Mouse (Mus musculus): ENCODE measurements around the gene Ttc16. TPM values are rescaled to one million over a fixed set of nuclear protein-coding genes. Genes with fewer than 3 reads are reported as not detected.
A peak's percentile ranks its signal among the peaks of the same experiment; 100 is the strongest.

Gene Ttc16
- total RNA-seq (2021) = under 1 TPM; 0.69 to 0.82 TPM
- long read RNA-seq, experiment 1, partial matches to known transcripts = 0 of 1 reads
- long read RNA-seq, experiment 1, other reads (novel, unspliced or antisense) = 1 of 1 reads
- long read RNA-seq, experiment 2, partial matches to known transcripts = 0 of 3 reads
- long read RNA-seq, experiment 2, other reads (novel, unspliced or antisense) = 3 of 3 reads

- H3K27ac ChIP-seq = peak within 1 kb of the TSS; percentile 92
- peak within 1 kb of the TSS; percentile 76 for H3K4me3 ChIP-seq
- DNase-seq (ENCODE audit: low spot score in 2 of 2) = peak; percentile 97
- no peak for TF ChIP-seq CTCF (conservative IDR thresholded peaks at IDR 0.05)
Observed at GRCm38 (mm10) chr2:32775359-32776074, at the start of gene Ttc16, which contains the start of gene Ptrh1. Ttc16 (minus strand) TSS chr2:32775633. Ptrh1 (plus strand) TSS chr2:32775786.

GRCm38 (mm10) chr2:32824778-32825177, 49.3 kb upstream of the Ttc16 start:
- DNase-seq (ENCODE audit: low spot score in 2 of 2) = no peak
- Histone ChIP-seq H3K27ac (no peak overlapping the region), H3K4me3 (no peak overlapping the region)
- TF ChIP-seq CTCF (conservative IDR thresholded peaks at IDR 0.05) = no peak

GRCm38 (mm10) chr2:32824181-32824580, 48.7 kb upstream of the Ttc16 start:
- no peak for TF ChIP-seq CTCF (conservative IDR thresholded peaks at IDR 0.05)

DNA sequence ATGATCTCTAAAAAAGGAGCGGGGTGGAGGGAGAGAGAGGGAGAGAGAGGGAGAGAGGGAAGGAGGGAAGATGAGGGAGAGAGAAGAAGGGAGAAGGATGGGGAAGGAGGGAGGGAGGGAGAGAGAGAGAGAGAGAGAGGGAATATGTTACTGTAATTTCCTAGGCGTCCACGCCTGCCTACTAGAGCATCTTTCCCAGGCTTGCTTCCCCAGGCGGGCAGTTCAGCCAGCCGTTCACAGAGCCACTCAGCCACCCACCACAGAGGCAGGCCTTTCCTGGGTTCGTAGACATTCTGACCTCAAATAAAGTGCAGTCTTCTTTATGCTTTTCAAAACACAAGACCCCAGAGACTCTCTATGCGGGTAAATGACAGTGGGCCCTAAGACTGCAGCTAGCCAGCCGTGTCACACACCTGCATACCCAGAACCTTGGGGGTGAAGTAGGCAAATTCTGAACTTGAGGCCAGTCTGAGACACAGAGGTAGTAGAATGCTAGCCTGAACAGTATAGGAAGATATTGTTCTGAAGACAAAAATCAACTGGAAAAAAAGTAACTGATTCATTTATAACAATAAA, 48.2 kb upstream of the Ttc16 start:
- H3K27ac ChIP-seq = peak overlapping the region; percentile 1; the same call in 1 of the 2 replicates
- DNase-seq (ENCODE audit: low spot score in 2 of 2) = no peak
- no peak for TF ChIP-seq CTCF (conservative IDR thresholded peaks at IDR 0.05)
- no peak overlapping the region for H3K4me3 ChIP-seq

More at GRCm38 (mm10) chr2:32824181-32824580, 48.7 kb upstream of the Ttc16 start:
- no peak overlapping the region for H3K4me3 ChIP-seq
- H3K27ac ChIP-seq = peak overlapping the region; percentile 1; the same call in 1 of the 2 replicates
- no peak for DNase-seq (ENCODE audit: low spot score in 2 of 2)

- TF ChIP-seq CTCF (conservative IDR thresholded peaks at IDR 0.05) = no peak
- DNase-seq (ENCODE audit: low spot score in 2 of 2) = no peak
- Histone ChIP-seq H3K4me3 (no peak overlapping the region), H3K27ac (peak overlapping the region; percentile 14; the same call in 1 of the 2 replicates)
Observed at GRCm38 (mm10) chr2:32823153-32823552, 47.7 kb upstream of the Ttc16 start.

DNA sequence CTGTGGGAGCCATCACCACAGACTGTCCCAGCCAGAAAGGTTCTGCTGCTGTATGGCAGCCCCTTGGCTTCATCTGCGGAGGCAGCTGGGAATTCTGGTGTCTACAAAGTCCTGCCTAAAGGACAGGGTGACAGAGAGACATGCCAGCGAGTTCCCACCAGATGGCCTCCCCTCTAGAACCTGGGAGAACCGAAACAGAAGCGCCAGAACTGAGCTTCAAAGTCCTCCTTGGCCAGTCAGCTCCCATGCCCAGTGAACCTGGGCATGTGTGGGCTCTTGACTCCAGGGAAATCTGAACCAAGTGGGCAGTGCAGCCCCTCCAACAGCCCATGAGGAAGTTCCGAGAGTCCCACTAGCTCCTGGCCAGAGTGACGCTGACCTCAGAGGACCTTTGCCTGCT, 47.2 kb upstream of the Ttc16 start:
- DNase-seq (ENCODE audit: low spot score in 2 of 2) = no peak
- no peak for TF ChIP-seq CTCF (conservative IDR thresholded peaks at IDR 0.05)
- peak overlapping the region; percentile 14; the same call in 1 of the 2 replicates for H3K27ac ChIP-seq
- no peak overlapping the region for H3K4me3 ChIP-seq

GRCm38 (mm10) chr2:32821041-32821802, 45.8 kb upstream of the Ttc16 start:
- peak; percentile 77 for TF ChIP-seq CTCF (conservative IDR thresholded peaks at IDR 0.05)
- Histone ChIP-seq H3K4me3 (no peak overlapping the region), H3K27ac (no peak overlapping the region)
- DNase-seq (ENCODE audit: low spot score in 2 of 2) = no peak

DNA sequence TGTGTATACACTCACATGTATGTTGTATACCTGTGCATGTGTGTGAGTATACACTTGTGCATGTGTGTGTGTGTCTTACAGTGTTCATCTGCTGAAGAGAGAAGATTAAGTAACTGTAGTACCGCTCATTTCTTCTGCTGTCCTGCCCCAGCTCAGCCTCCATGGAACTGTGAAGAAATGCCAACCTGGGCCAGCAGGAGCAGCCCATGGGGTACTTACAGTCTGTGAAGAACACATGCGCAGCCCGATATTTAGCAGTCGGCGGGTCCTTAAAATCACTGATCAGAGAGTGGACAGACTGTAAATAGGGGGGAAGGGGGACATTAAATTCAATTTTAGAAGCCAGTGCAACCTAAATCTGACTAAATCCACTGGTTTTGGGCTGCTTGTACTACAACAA, 42.8 kb upstream of the Ttc16 start:
- H3K27ac ChIP-seq = peak overlapping the region; percentile 80; the same call in 1 of the 2 replicates
- no peak for TF ChIP-seq CTCF (conservative IDR thresholded peaks at IDR 0.05)
- no peak for DNase-seq (ENCODE audit: low spot score in 2 of 2)
- no peak overlapping the region for H3K4me3 ChIP-seq

- DNase-seq (ENCODE audit: low spot score in 2 of 2) = no peak
- TF ChIP-seq CTCF (conservative IDR thresholded peaks at IDR 0.05) = no peak
- H3K4me3 ChIP-seq = no peak overlapping the region
- peak overlapping the region; percentile 80 for H3K27ac ChIP-seq
Observed at GRCm38 (mm10) chr2:32817589-32817988, 42.2 kb upstream of the Ttc16 start.

DNA sequence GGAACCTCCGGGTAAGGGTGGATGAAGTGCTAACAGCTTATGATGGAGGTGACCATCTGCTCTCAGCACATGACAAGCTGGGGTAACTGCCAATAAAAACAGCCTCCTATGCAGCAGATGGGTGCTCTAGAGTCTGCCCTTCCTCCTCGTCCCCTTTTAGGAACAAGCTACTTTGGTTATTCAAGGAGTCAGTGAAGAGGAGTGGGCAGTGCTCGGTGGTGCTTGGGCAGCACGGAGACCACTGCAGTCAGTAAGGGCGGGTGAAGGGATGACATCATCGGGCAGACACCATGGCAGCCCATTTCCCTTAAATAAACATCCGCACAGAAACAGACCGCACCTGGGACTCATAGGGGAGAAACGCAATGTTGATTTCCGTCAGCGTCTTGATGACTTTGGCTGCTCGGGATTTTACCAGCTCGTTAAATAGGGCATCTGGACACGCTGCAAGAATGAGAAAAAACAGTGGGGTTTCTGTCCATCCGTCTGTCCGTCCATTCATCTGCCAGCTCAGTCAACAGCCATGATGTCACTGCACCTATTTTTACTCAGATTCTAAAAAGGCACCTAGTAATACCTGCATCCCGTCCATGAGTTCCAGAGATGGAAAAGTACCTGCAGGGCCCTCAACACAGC, 41.6 kb upstream of the Ttc16 start:
- no peak for TF ChIP-seq CTCF (conservative IDR thresholded peaks at IDR 0.05)
- H3K27ac ChIP-seq = peak overlapping the region; percentile 80
- peak; percentile 74 to 77 for DNase-seq (ENCODE audit: low spot score in 2 of 2)
- no peak overlapping the region for H3K4me3 ChIP-seq

GRCm38 (mm10) chr2:32816497-32816896, 41.1 kb upstream of the Ttc16 start:
- no peak overlapping the region for H3K4me3 ChIP-seq
- no peak for DNase-seq (ENCODE audit: low spot score in 2 of 2)
- H3K27ac ChIP-seq = peak overlapping the region; percentile 80
- no peak for TF ChIP-seq CTCF (conservative IDR thresholded peaks at IDR 0.05)

GRCm38 (mm10) chr2:32811959-32812358, 36.5 kb upstream of the Ttc16 start:
- no peak for TF ChIP-seq CTCF (conservative IDR thresholded peaks at IDR 0.05)
- Histone ChIP-seq H3K4me3 (no peak overlapping the region), H3K27ac (no peak overlapping the region)
- no peak for DNase-seq (ENCODE audit: low spot score in 2 of 2)
